In the genomic region with DNA sequence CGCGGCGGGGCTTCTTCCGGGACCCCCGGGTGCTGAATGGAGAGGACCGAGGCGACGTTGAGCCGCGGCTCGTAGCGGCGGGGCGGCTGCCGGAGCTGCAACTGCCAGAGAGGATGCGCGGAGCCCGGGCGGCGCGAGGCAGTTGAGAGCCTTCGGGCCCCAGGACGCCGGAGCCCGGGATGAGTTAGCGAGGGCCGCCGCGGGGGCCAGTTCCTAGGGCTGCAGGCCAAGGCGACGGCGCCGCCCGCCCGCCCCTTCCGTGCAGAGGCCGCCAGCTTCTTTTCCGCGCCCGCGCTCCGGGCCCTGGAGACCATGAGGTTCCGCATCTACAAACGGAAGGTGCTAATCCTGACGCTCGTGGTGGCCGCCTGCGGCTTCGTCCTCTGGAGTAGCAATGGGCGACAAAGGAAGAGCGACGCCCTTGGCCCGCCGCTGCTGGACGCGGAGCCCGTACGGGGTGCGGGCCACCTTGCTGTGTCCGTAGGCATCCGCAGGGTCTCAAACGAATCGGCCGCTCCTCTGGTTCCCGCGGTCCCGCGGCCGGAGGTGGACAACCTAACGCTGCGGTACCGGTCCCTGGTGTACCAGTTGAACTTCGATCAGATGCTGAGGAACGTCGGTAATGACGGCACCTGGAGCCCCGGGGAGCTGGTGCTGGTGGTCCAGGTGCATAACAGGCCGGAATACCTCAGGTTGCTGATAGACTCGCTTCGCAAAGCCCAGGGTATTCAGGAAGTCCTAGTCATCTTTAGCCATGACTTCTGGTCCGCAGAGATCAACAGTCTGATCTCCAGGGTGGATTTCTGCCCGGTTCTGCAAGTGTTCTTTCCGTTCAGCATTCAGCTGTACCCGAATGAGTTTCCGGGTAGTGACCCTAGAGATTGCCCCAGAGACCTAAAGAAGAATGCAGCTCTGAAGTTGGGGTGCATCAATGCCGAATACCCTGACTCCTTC, we compare ENCODE assay signal across 1 mouse cellular context.
TF ChIP-seq lines count a peak whose summit lies in the region.

No protein-coding gene starts in this region.

TF ChIP-seq in CH12.LX, 34 proteins besides CTCF, POLR2A, EP300 and RAD21:
- TF ChIP-seq SMC3 (IDR thresholded peaks at IDR 0.05; ENCODE audit: low read depth, low read length): no peak
- no peak for TF ChIP-seq NELFE (IDR thresholded peaks at IDR 0.05; ENCODE audit: low read depth, low read length)
- peak; percentile 14; the same call in 1 of the 2 replicates for TF ChIP-seq MEF2A (IDR thresholded peaks at IDR 0.05; ENCODE audit: borderline replicate concordance, low read depth, low read length)
- 0 out of 2 replicates have a peak, but pooled peaks have one; percentile 3 for TF ChIP-seq ELF1 (IDR thresholded peaks at IDR 0.05; ENCODE audit: low read depth, low read length)
- TF ChIP-seq MAX (IDR thresholded peaks at IDR 0.05; ENCODE audit: low read length): peak; percentile 17; the same call in 1 of the 2 replicates
